Mouse (Mus musculus): ENCODE measurements around the gene Gm21761. TPM values are rescaled to one million over a fixed set of nuclear protein-coding genes. Genes with fewer than 3 reads are reported as not detected.
"Not testable (repeated sequence)": the region's sequence is repeated elsewhere in the genome, so short reads cannot be mapped to it uniquely, and the experiment has no call there.

The Gm21761 gene
- polyA plus RNA-seq (2015; fragmentation: Nextera tagmentation; extraction: Ambion mirVana), result not detected in 2 replicates

- not testable (repeated sequence) for H3K4me3 ChIP-seq (ENCODE audit: low read depth, low read length); H3K9me3 ChIP-seq (ENCODE audit: control insufficient read depth, low read length); H3K36me3 ChIP-seq (ENCODE audit: control insufficient read depth, insufficient read depth, low read length); H3K4me1 ChIP-seq (replicated peaks; ENCODE audit: control insufficient read depth, insufficient read depth); DNase-seq (ENCODE audit: low spot score); H3K27me3 ChIP-seq (ENCODE audit: control insufficient read depth, insufficient read depth, low read length); H3K4me2 ChIP-seq (replicated peaks; ENCODE audit: low read depth); ATAC-seq (ENCODE audit: low FRiP score, low TSS enrichment); H3K9ac ChIP-seq (ENCODE audit: low read length); H3K27ac ChIP-seq (replicated peaks)
- no CpG with 5 or more reads among the region's 5 CpGs for WGBS
Measured at GRCm38 (mm10) chr13:119929172-119929571, at the start of gene Gm21761. Gene Gm21761, minus strand, starts transcription at chr13:119929272.

DNA sequence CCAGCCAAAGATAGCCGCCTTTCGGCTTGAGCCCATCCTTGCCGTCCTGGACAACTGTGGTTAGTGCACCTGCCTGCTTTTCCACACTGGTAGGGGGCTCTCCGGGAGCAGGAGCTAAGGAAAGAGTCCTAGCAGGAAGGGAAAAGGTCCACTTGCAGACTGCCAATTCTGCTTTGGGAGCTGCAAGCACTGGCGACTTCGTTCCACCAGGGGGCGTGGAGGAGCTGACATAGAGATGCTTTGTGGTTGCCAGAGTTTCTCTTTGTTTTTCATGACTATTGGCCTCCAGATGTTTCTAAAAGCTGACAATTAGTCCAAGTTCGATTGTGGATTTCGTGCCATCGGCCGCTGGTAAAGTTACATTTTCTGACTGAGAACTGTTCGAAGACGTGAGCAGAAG is 40.1 kb upstream of the Gm21761 start:
- H3K9me3 ChIP-seq (ENCODE audit: control insufficient read depth, low read length); H3K27ac ChIP-seq (replicated peaks); ATAC-seq (ENCODE audit: low FRiP score, low TSS enrichment); H3K4me3 ChIP-seq (ENCODE audit: low read depth, low read length); DNase-seq (ENCODE audit: low spot score); H3K4me2 ChIP-seq (replicated peaks; ENCODE audit: low read depth); H3K27me3 ChIP-seq (ENCODE audit: control insufficient read depth, insufficient read depth, low read length); H3K9ac ChIP-seq (ENCODE audit: low read length); H3K4me1 ChIP-seq (replicated peaks; ENCODE audit: control insufficient read depth, insufficient read depth); H3K36me3 ChIP-seq (ENCODE audit: control insufficient read depth, insufficient read depth, low read length): not testable (repeated sequence)
- no CpG with 5 or more reads among the region's 13 CpGs for WGBS

DNA sequence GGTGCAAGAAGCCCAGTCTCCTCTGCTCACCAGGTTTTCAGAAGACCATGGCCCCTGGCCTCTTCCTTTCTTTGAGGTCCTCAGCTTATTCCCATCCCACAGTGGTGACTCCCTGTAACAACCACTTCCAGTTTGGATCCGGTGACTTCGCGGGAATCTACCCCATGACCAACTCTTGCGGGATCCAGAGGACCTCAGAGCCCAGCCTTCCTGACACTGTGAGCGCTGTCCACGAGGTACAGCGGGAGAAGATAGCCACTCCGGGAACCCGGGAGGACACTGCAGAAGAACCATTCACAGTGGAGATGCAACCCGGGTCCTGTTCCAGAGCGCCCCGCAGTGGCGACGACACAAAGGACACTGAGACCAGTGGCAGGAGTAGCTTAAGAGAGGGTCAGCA is 39.1 kb upstream of the Gm21761 start:
- not testable (repeated sequence) for H3K9ac ChIP-seq (ENCODE audit: low read length); H3K9me3 ChIP-seq (ENCODE audit: control insufficient read depth, low read length); H3K4me2 ChIP-seq (replicated peaks; ENCODE audit: low read depth); H3K4me1 ChIP-seq (replicated peaks; ENCODE audit: control insufficient read depth, insufficient read depth); H3K4me3 ChIP-seq (ENCODE audit: low read depth, low read length); H3K36me3 ChIP-seq (ENCODE audit: control insufficient read depth, insufficient read depth, low read length); H3K27ac ChIP-seq (replicated peaks); DNase-seq (ENCODE audit: low spot score); H3K27me3 ChIP-seq (ENCODE audit: control insufficient read depth, insufficient read depth, low read length)
- no CpG with 5 or more reads among the region's 14 CpGs for WGBS
- 0 out of 2 replicates have a peak, but pooled peaks have one; percentile 29 for ATAC-seq (ENCODE audit: low FRiP score, low TSS enrichment)

GRCm38 (mm10) chr13:119965968-119966367 is 36.9 kb upstream of the Gm21761 start:
- not testable (repeated sequence) for H3K9ac ChIP-seq (ENCODE audit: low read length); H3K27ac ChIP-seq (replicated peaks); H3K4me1 ChIP-seq (replicated peaks; ENCODE audit: control insufficient read depth, insufficient read depth); H3K9me3 ChIP-seq (ENCODE audit: control insufficient read depth, low read length); H3K4me3 ChIP-seq (ENCODE audit: low read depth, low read length); H3K36me3 ChIP-seq (ENCODE audit: control insufficient read depth, insufficient read depth, low read length); H3K27me3 ChIP-seq (ENCODE audit: control insufficient read depth, insufficient read depth, low read length)
- peak; percentile 16 for DNase-seq (ENCODE audit: low spot score)
- WGBS, result under 1% methylated on average over 19 of the region's 22 CpGs
- peak; percentile 45; the same call in 1 of the 2 replicates for ATAC-seq (ENCODE audit: low FRiP score, low TSS enrichment)
- peak overlapping the region; percentile 29; the same call in 1 of the 2 replicates for H3K4me2 ChIP-seq (replicated peaks; ENCODE audit: low read depth)

DNA sequence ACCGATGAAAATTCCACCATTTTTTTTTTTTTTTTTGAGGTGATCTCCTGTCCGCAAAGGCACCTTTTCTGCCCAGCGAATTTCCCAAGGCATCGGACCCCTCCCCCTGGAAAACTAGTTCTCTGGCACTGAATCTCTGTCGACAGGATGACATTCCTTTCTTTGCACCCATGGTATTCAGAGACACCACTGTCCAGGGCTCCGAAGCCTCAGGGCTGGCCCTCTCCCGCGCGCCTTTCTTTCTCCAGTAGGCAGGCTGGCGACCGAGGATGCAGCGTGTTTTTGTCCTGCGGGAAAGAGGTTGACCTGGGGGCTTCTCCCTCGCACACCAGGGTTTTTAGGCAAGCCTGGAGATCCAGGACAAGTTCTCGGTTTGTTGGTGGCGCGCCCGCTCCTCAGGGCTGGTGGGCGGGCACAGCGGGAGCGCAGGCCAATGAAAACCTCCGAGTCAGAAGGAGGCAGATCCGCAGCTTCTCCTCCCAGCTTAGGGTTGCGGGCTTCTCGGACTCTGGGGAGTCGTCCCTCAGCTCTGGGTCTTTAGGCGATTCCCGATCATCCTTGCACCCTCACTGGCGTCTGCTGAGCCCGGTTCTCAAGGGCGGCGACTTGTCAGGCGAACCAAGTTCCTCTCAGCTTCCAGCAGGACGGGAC is 36.4 kb upstream of the Gm21761 start:
- H3K9ac ChIP-seq (ENCODE audit: low read length); H3K4me3 ChIP-seq (ENCODE audit: low read depth, low read length); H3K27ac ChIP-seq (replicated peaks); DNase-seq (ENCODE audit: low spot score); H3K9me3 ChIP-seq (ENCODE audit: control insufficient read depth, low read length); H3K27me3 ChIP-seq (ENCODE audit: control insufficient read depth, insufficient read depth, low read length); H3K4me1 ChIP-seq (replicated peaks; ENCODE audit: control insufficient read depth, insufficient read depth); H3K36me3 ChIP-seq (ENCODE audit: control insufficient read depth, insufficient read depth, low read length): not testable (repeated sequence)
- H3K4me2 ChIP-seq (replicated peaks; ENCODE audit: low read depth), result peak overlapping the region; percentile 29; the same call in 1 of the 2 replicates
- ATAC-seq (ENCODE audit: low FRiP score, low TSS enrichment), result peak; percentile 49
- 1% methylated on average over 13 of the region's 34 CpGs for WGBS

DNA sequence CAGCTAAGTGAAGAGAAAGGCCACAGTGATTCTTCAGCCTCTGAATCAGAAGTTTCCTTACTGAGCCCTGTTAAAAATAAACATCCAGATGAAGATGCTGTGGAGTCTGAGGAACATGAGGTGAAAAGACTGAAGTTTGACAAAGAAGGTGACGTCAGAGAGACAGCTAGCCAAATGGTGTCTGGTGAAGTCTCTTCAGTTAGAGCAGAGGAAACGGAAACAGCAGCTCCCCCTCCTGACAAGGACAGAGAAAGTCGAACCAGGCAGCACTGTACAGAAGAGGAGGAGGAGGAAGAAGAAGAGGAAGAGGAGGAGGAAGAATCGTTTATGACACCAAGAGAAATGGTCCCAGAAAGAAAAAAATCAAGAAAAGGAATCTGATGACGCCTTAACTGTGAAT is 33.8 kb upstream of the Gm21761 start:
- H3K4me1 ChIP-seq (replicated peaks; ENCODE audit: control insufficient read depth, insufficient read depth); H3K27me3 ChIP-seq (ENCODE audit: control insufficient read depth, insufficient read depth, low read length); H3K4me3 ChIP-seq (ENCODE audit: low read depth, low read length); H3K4me2 ChIP-seq (replicated peaks; ENCODE audit: low read depth); H3K9ac ChIP-seq (ENCODE audit: low read length); ATAC-seq (ENCODE audit: low FRiP score, low TSS enrichment); H3K27ac ChIP-seq (replicated peaks); H3K9me3 ChIP-seq (ENCODE audit: control insufficient read depth, low read length); DNase-seq (ENCODE audit: low spot score); H3K36me3 ChIP-seq (ENCODE audit: control insufficient read depth, insufficient read depth, low read length): not testable (repeated sequence)
- WGBS, result no CpG with 5 or more reads among the region's 5 CpGs

- WGBS, result no CpG with 5 or more reads among the region's 5 CpGs
- ATAC-seq (ENCODE audit: low FRiP score, low TSS enrichment), result not testable (repeated sequence)
Measured at GRCm38 (mm10) chr13:119955567-119955966, 26.5 kb upstream of the Gm21761 start.

DNA sequence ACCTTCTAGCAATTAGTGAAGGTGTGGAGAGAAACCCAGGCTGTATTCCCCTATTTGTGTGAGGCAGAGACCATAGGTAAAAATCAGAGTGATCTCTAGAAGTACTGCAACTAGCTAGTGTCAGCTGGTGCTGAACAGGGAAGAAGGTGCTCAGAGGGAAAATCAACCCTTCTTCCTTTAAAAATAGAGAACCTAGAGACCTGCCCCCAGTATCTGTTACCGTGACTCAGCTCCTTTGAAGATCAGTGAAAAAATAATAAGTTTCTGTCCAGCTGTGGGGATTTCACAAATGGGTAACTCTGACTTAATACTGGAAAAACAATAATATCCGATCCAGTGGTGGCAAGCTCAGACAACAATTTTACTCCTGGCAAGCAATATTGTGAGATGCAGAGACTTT is 26.0 kb upstream of the Gm21761 start:
- H3K27ac ChIP-seq (replicated peaks); H3K36me3 ChIP-seq (ENCODE audit: control insufficient read depth, insufficient read depth, low read length); H3K4me1 ChIP-seq (replicated peaks; ENCODE audit: control insufficient read depth, insufficient read depth); DNase-seq (ENCODE audit: low spot score); ATAC-seq (ENCODE audit: low FRiP score, low TSS enrichment); H3K9ac ChIP-seq (ENCODE audit: low read length); H3K4me3 ChIP-seq (ENCODE audit: low read depth, low read length); H3K4me2 ChIP-seq (replicated peaks; ENCODE audit: low read depth); H3K27me3 ChIP-seq (ENCODE audit: control insufficient read depth, insufficient read depth, low read length); H3K9me3 ChIP-seq (ENCODE audit: control insufficient read depth, low read length): not testable (repeated sequence)
- WGBS, result 75% methylated on average over 2 of the region's 2 CpGs

More at GRCm38 (mm10) chr13:119955567-119955966, 26.5 kb upstream of the Gm21761 start:
- not testable (repeated sequence) for H3K4me2 ChIP-seq (replicated peaks; ENCODE audit: low read depth); H3K27ac ChIP-seq (replicated peaks); H3K27me3 ChIP-seq (ENCODE audit: control insufficient read depth, insufficient read depth, low read length); DNase-seq (ENCODE audit: low spot score); H3K36me3 ChIP-seq (ENCODE audit: control insufficient read depth, insufficient read depth, low read length); H3K4me3 ChIP-seq (ENCODE audit: low read depth, low read length); H3K9ac ChIP-seq (ENCODE audit: low read length); H3K4me1 ChIP-seq (replicated peaks; ENCODE audit: control insufficient read depth, insufficient read depth); H3K9me3 ChIP-seq (ENCODE audit: control insufficient read depth, low read length)

DNA sequence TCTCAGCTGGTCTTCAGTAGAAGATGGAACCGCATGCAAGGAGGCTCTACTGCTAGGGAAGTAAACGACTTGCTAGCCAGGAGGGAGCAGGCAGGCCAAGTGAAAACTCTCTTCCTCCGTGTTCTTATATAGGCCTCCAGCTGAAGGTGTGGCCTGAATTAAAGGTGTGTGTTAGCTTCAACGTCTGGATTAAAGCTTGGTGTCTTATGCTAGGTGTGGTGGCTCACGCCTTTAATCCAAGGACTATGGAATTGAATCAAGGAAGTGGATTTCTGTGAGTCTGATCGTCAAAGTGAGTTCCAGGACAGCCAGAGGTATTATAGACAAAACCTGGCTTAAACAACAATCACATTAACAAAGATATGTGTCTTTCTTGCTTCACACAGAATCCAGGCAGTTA is 21.6 kb upstream of the Gm21761 start, which contains the start of gene B020031M17Rik:
Gene B020031M17Rik (minus strand): TSS at position 101 of the 400 bp plus-strand sequence.
- not testable (repeated sequence) for H3K27me3 ChIP-seq (ENCODE audit: control insufficient read depth, insufficient read depth, low read length); H3K36me3 ChIP-seq (ENCODE audit: control insufficient read depth, insufficient read depth, low read length); H3K9me3 ChIP-seq (ENCODE audit: control insufficient read depth, low read length); H3K4me2 ChIP-seq (replicated peaks; ENCODE audit: low read depth); H3K9ac ChIP-seq (ENCODE audit: low read length); ATAC-seq (ENCODE audit: low FRiP score, low TSS enrichment); DNase-seq (ENCODE audit: low spot score); H3K4me1 ChIP-seq (replicated peaks; ENCODE audit: control insufficient read depth, insufficient read depth); H3K27ac ChIP-seq (replicated peaks); H3K4me3 ChIP-seq (ENCODE audit: low read depth, low read length)
- WGBS, result 65% methylated on average over 3 of the region's 6 CpGs
